Mouse (Mus musculus) heart, postnatal 36 days (tissue): ENCODE measurements at regions not wholly inside any gene's neighbourhood (a gene's known extent, or its start where the extent isn't known, plus 50 kb on each side); places are given as distances from the start of the nearest gene placed in this dataset.

ENCODE experiments used
- DNase-seq, 2 experiments: peaks; one replicate each; pipeline ENCODE4 v3.0.0; 2021 to 2022
- intact Hi-C: fragments of 180-260 bp; cut with DNase I; formaldehyde crosslinking; loops from one replicate; pipeline ENCODE4 v1.15.1; 2025

- no peak for DNase-seq
Measured at GRCm38 (mm10) chr7:65772845-65773244, 81.9 kb downstream of the Tm2d3 start.

GRCm38 (mm10) chr7:65773948-65774347, 83.0 kb downstream of the Tm2d3 start:
- intact Hi-C loops, result loop anchor here (2.0 kb wide), 2 partner anchors 161 to 281 kb away; no protein-coding TSS in a partner anchor
- no peak for DNase-seq

More at GRCm38 (mm10) chr7:65772845-65773244, 81.9 kb downstream of the Tm2d3 start:
- intact Hi-C loops, result loop anchor here (2.0 kb wide), 2 partner anchors 162 to 282 kb away; no protein-coding TSS in a partner anchor

GRCm38 (mm10) chr7:65774388-65775015, 83.5 kb downstream of the Tm2d3 start:
- intact Hi-C loops, result no loop called here

GRCm38 (mm10) chr7:65775016-65775415, 84.0 kb downstream of the Tm2d3 start:
- intact Hi-C loops, result no loop called here
- DNase-seq, result no peak

More at GRCm38 (mm10) chr7:65774388-65775015, 83.5 kb downstream of the Tm2d3 start:
- no peak for DNase-seq

- intact Hi-C loops, result no loop called here
- no peak for DNase-seq
Measured at GRCm38 (mm10) chr7:65779716-65780372, 81.7 kb upstream of the Pcsk6 start.

- intact Hi-C loops, result no loop called here
- no peak for DNase-seq
Measured at GRCm38 (mm10) chr7:65780578-65781370, 80.8 kb upstream of the Pcsk6 start.

GRCm38 (mm10) chr7:65782024-65782423, 79.5 kb upstream of the Pcsk6 start:
- intact Hi-C loops, result no loop called here
- DNase-seq, result peak in 1 of 2 experiments; percentile 7

GRCm38 (mm10) chr7:65783773-65784172, 77.8 kb upstream of the Pcsk6 start:
- intact Hi-C loops, result no loop called here
- DNase-seq, result no peak

GRCm38 (mm10) chr7:65786916-65787315, 74.6 kb upstream of the Pcsk6 start:
- no peak for DNase-seq
- intact Hi-C loops, result no loop called here

- intact Hi-C loops, result no loop called here
- no peak for DNase-seq
Measured at GRCm38 (mm10) chr7:65787849-65788248, 73.7 kb upstream of the Pcsk6 start.

- DNase-seq, result no peak
- intact Hi-C loops, result no loop called here
Measured at GRCm38 (mm10) chr7:65790264-65790663, 71.3 kb upstream of the Pcsk6 start.

- intact Hi-C loops, result no loop called here
- DNase-seq, result no peak
Measured at GRCm38 (mm10) chr7:65792187-65792823, 69.2 kb upstream of the Pcsk6 start.

- no peak for DNase-seq
- intact Hi-C loops, result loop anchor here (2.0 kb wide), 1 partner anchor 58 kb away; the partner anchor contains the start of gene Pcsk6
Measured at GRCm38 (mm10) chr7:65802306-65802705, 59.2 kb upstream of the Pcsk6 start.

- no peak for DNase-seq
- intact Hi-C loops, result loop anchor here (2.0 kb wide), 1 partner anchor 58 kb away; the partner anchor contains the start of gene Pcsk6
Measured at GRCm38 (mm10) chr7:65802806-65803205, 58.7 kb upstream of the Pcsk6 start.

- peak; percentile 34 to 55 for DNase-seq
- intact Hi-C loops, result loop anchor here (2.0 kb wide), 1 partner anchor 57 kb away; the partner anchor contains the start of gene Pcsk6
Measured at GRCm38 (mm10) chr7:65803422-65804303, 57.9 kb upstream of the Pcsk6 start.
